Mouse (Mus musculus) midbrain, embryonic 11.5 days (tissue): ENCODE results near the gene Ppil6. TPM values are rescaled to one million over a fixed set of nuclear protein-coding genes. Genes with fewer than 3 reads are reported as not detected.

Experiments
- ATAC-seq: fragments of 200-750 bp; cut with Nextera tagmentation; 2 replicates; pipeline ENCODE4 v1.8.0; 2017; ENCODE audit warnings: moderate TSS enrichment, moderate library complexity; ENCODE audit not compliant: low FRiP score
- DNase-seq: peaks from one replicate; pipeline ENCODE4 v3.0.0; 2015; ENCODE audit warnings: low spot score; ENCODE audit errors: missing footprints
- H3K27ac ChIP-seq: fragments of 300-500 bp; sonication (generic); 2 replicates; pipeline ENCODE4 v1.5.1; 2014; ENCODE audit warnings: low read depth, low read length
- H3K27me3 ChIP-seq: fragments of 300-500 bp; sonication (generic); 2 replicates; pipeline ENCODE4 v1.6.1; 2014; ENCODE audit warnings: mild to moderate bottlenecking, low read length, moderate library complexity, mixed read lengths; ENCODE audit not compliant: control insufficient read depth, insufficient read depth
- H3K36me3 ChIP-seq: fragments of 300-500 bp; sonication (generic); 2 replicates; pipeline ENCODE4 v1.6.1; 2014; ENCODE audit warnings: mild to moderate bottlenecking, low read length, moderate library complexity, mixed read lengths; ENCODE audit not compliant: control insufficient read depth, insufficient read depth
- H3K4me1 ChIP-seq: fragments of 300-500 bp; sonication (generic); 2 replicates; pipeline ENCODE4 v1.6.1; 2014; ENCODE audit warnings: low read length; ENCODE audit not compliant: control insufficient read depth, insufficient read depth
- H3K4me2 ChIP-seq: fragments of 300-500 bp; sonication (generic); 2 replicates; pipeline ENCODE4 v1.6.1; 2014; ENCODE audit warnings: mild to moderate bottlenecking, moderate library complexity
- H3K4me3 ChIP-seq: fragments of 300-500 bp; sonication (generic); 2 replicates; pipeline ENCODE4 v1.5.1; 2014; ENCODE audit warnings: low read depth, low read length
- H3K9ac ChIP-seq: fragments of 300-500 bp; sonication (generic); 2 replicates; pipeline ENCODE4 v1.6.1; 2014; ENCODE audit warnings: low read length
- H3K9me3 ChIP-seq: fragments of 300-500 bp; sonication (generic); 2 replicates; pipeline ENCODE4 v1.6.1; 2016; ENCODE audit warnings: low read length; ENCODE audit not compliant: control insufficient read depth
- WGBS: fragments of 180-500 bp; shearing (Covaris S2); extraction: QIAGEN DNeasy Blood & Tissue Kit; methylation state at CpG from one replicate; pipeline ENCODE4 v1.1.7; 2014; 5-methylcytosine and 5-hydroxymethylcytosine counted together
- polyA plus RNA-seq: library from polyadenylated mRNA; unstranded; fragments of >200 nt; fragmentation: Nextera tagmentation; extraction: Ambion mirVana; gene quantifications from 2 replicates; pipeline ENCODE4 v1.2.1, GENCODE M21; 2014

The Ppil6 gene
- polyA plus RNA-seq, 1 experiment from 2014 or later: 0.85 TPM

DNA sequence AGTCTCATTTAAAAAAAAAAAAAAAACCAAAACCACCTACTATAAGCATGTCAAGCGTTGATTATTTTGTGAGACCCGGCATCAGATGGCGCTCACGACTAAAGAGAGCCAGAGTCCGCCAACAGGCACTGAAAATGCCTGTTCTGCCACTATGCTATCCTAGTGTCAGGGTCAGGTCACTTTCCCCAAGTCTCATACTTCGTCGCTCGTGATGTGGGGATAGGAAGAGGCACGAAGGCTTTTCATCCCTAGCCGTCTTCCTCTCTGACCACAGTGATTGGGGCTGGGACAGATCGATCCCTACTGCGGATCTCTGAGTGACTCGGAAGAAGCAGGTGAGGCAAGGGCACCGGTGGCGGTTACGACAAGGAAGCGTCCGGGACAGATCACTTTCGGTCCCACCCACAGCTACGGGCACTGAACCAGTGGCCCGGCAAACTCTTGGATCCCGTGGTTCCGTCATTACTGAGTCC is 28.3 kb downstream of the Ppil6 start:
- H3K27me3 ChIP-seq: no peaks in the 10 kb centered on the region
- no peaks in the 10 kb centered on the region for H3K9me3 ChIP-seq
- ATAC-seq (peak; percentile 69), DNase-seq (no peak)
- peak overlapping the region; percentile 94 for H3K9ac ChIP-seq
- H3K4me1 ChIP-seq: peaks cover 15% of the 10 kb centered on the region
- peak overlapping the region; percentile 90 for H3K4me3 ChIP-seq
- H3K36me3 ChIP-seq: no peaks in the 10 kb centered on the region
- peak overlapping the region; percentile 62 for H3K4me2 ChIP-seq
- under 1% methylated on average over 23 of the region's 23 CpGs for WGBS
- peak overlapping the region; percentile 93 for H3K27ac ChIP-seq

DNA sequence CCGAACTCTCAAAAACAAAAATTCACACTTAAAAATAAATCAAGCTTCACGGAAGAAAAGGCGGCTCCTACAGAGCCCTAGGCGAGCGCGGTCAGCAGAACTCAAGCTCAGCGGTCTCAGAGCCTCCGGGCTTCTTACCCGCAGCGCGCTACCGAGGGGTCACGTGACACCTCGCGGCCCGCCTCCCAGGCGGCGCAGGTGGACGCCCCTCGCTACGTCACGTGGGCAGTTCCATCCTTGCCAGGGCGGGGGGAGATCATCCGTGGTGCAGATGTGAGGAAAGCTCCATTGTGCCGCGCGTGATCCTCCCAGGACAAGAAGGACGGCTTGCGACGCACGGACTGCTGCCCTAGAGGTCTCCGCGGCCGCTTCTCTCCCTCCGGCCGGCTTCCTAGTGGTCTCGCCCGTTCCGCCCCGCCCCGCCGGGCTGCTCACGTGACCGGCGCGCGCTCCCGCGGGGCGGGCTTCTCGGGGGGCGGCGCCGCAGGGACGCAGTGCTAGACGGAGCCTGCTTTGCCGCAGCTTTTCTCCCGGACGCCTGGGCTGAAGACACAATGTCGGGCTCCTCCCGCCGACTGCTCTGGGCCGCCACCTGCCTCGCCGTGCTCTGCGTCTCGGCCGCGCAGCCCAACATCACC is 28.9 kb downstream of the Ppil6 start, which contains the start of gene Cd164:
Gene Cd164, plus strand, starts transcription at position 434 of the 638 bp plus-strand sequence.
- H3K27me3 ChIP-seq: no peaks in the 10 kb centered on the region
- H3K4me2 ChIP-seq: peak within 1 kb of the TSS; percentile 62
- no peaks in the 10 kb centered on the region for H3K36me3 ChIP-seq
- H3K4me3 ChIP-seq: peak within 1 kb of the TSS; percentile 90
- H3K9ac ChIP-seq: peak within 1 kb of the TSS; percentile 94
- H3K4me1 ChIP-seq: peaks cover 15% of the 10 kb centered on the region
- H3K9me3 ChIP-seq: no peaks in the 10 kb centered on the region
- H3K27ac ChIP-seq: peak within 1 kb of the TSS; percentile 93
- DNase-seq (peak; percentile 99), ATAC-seq (peak; percentile 94)
- WGBS: under 1% methylated on average over 67 of the region's 69 CpGs

DNA sequence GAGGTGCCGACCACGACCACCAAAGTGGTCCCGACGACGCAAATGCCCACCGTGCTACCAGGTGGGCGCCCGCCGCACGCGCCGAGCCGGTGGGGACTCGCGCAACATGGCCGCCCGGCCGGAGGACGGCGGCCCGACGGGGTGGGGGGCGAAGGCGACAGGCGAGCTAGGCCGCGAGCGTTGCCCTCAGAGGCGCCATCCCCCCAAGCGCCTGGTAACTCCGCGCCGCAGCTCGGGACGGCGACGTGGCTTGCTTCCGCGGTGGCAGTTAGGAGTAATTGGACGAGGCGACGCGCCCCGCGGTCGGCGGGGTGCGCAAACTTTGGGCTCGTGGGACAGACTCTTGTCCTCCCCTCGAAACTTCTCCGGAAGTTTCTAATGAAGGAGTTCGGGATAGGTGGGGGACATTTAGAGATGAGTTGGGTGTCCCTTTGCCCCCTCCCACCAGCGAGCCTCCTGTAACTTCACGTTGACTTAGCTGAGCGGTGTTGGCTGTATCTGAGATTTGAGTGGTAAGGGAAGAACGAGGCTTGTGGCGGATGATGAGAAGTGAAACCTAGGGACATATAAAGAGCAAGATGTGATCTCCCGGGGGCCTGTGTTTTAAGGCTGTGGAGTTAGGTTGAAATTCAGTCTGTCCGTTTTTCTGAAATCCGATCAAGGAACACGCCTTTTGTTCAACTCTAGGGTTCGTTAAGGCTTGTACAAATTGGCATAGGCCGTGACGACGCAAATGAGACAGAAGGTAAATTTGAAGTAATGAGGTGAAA is 29.6 kb downstream of the Ppil6 start:
- ATAC-seq: peak; percentile 68; the same call in 1 of the 2 replicates
- Histone ChIP-seq H3K4me1 (peaks cover 15% of the 10 kb centered on the region), H3K27ac (peak overlapping the region; percentile 93), H3K9ac (peak overlapping the region; percentile 94), H3K4me2 (peak overlapping the region; percentile 62), H3K4me3 (peak overlapping the region; percentile 90), H3K9me3 (no peaks in the 10 kb centered on the region), H3K36me3 (no peaks in the 10 kb centered on the region), H3K27me3 (no peaks in the 10 kb centered on the region)
- WGBS: under 1% methylated on average over 65 of the region's 65 CpGs
- DNase-seq: peak; percentile 94

DNA sequence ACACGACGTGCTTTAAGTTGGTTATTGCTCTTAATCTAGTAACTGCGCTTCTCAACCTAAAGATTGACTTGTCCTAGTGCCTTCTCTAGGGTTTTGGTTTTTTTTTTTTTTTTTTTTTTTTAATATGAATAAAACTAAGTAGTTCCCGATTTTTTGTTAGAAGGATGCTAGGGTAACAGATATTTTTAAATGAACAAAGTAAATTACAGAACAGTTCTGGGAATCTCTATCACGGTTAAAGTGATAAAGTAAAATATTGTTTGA is 30.1 kb downstream of the Ppil6 start:
- H3K9ac ChIP-seq: peak overlapping the region; percentile 94
- no peaks in the 10 kb centered on the region for H3K36me3 ChIP-seq
- no peak overlapping the region for H3K27ac ChIP-seq
- no peak for ATAC-seq
- WGBS: 7% methylated on average over 5 of the region's 5 CpGs
- no peak for DNase-seq
- peak overlapping the region; percentile 62 for H3K4me2 ChIP-seq
- no peaks in the 10 kb centered on the region for H3K9me3 ChIP-seq
- no peaks in the 10 kb centered on the region for H3K27me3 ChIP-seq
- H3K4me1 ChIP-seq: peaks cover 15% of the 10 kb centered on the region
- peak overlapping the region; percentile 90 for H3K4me3 ChIP-seq

DNA sequence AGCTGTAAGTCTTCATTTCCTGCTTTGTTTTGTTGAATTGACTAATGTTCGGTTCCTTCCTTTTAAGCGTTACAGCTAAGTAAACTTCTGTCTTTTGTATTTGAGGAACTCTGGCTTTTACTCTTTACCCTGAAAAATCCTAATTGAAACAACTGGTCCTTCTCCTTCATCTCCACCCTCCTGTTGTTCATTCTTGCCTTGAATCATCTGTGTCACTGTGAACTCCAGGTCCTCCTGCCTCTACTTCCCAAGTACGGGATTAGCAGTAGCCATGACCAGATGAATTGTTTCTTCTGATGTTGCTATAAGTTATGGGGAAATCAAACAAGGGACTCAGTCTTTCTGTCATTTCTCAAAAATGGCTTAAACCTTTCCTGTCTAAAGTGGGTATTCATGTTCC is 33.1 kb downstream of the Ppil6 start:
- ATAC-seq (no peak), DNase-seq (peak; percentile 56)
- no peak overlapping the region for H3K4me2 ChIP-seq
- no peaks in the 10 kb centered on the region for H3K9me3 ChIP-seq
- no peak overlapping the region for H3K27ac ChIP-seq
- H3K27me3 ChIP-seq: no peaks in the 10 kb centered on the region
- peaks cover 15% of the 10 kb centered on the region for H3K4me1 ChIP-seq
- 86% methylated on average over 3 of the region's 3 CpGs for WGBS
- no peak overlapping the region for H3K4me3 ChIP-seq
- no peaks in the 10 kb centered on the region for H3K36me3 ChIP-seq
- no peak overlapping the region for H3K9ac ChIP-seq

DNA sequence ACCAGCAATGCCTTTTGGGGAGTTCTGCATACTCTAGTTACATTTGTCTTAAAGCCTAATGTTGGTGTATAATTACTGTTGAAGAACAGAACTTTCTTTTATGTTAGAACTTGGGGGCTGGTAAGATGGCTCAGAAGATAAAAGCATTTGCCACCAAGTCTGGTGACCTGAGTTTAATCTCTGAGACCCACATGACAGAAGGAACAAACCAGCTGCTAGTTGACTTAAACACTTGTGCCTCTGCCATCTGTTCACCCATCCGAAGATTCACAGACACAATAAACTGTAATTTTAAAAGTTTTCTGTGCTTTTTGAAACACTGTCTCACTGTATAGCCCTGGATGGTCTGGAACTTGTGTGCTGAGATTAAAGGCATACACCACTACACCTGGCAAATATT is 35.5 kb downstream of the Ppil6 start:
- 84% methylated on average over 1 of the region's 1 CpGs for WGBS
- ATAC-seq: no peak
- DNase-seq: peak; percentile 75
- Histone ChIP-seq H3K36me3 (no peaks in the 10 kb centered on the region), H3K27ac (no peak overlapping the region), H3K4me3 (no peak overlapping the region), H3K4me1 (peaks cover 14% of the 10 kb centered on the region), H3K27me3 (no peaks in the 10 kb centered on the region), H3K4me2 (no peak overlapping the region), H3K9ac (no peak overlapping the region), H3K9me3 (no peaks in the 10 kb centered on the region)

DNA sequence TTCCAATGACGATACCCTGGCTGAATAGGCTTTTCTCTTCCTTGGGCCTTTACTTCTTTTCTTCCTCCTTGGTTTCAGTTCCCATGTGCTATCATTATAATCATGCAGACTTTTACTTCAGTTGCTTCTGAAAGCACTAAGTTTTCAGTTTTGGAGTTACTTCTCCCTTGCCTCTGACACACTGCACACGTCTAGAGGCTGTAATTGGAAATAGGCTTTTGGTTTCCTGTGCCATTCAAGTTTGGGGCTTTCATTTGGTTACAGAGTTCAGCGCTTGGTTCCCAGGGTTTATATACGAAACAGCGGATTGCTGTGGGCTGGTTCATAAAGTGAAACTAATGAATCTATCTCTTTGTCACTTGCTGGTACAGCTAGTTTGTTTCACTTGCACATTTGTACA is 39.7 kb downstream of the Ppil6 start:
- DNase-seq: peak; percentile 35
- Histone ChIP-seq H3K9me3 (no peaks in the 10 kb centered on the region), H3K4me1 (no peaks in the 10 kb centered on the region), H3K4me2 (no peak overlapping the region), H3K27me3 (no peaks in the 10 kb centered on the region), H3K9ac (no peak overlapping the region), H3K36me3 (peaks cover 9% of the 10 kb centered on the region; the same call in 1 of the 2 replicates), H3K27ac (no peak overlapping the region), H3K4me3 (no peak overlapping the region)
- ATAC-seq: no peak
- 93% methylated on average over 5 of the region's 5 CpGs for WGBS

DNA sequence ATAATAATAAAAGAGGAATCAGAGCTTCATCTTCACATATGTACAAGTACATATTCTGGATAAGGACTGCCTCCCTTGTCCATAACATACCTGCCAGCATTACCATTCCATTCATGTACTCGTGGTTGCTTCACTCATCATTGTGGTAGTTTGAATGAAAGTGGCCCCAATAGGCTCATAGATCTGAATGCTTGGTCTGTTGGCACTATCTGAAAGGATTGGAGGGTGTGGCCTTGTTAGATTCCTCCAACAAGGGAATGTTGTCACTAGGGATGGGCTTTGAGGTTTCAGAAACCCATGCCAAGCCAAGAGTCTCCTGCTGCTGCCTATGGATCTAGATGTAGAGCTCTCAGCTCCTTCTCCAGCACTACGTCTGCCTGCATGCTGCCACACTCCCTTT is 45.8 kb downstream of the Ppil6 start:
- Histone ChIP-seq H3K36me3 (peaks cover 9% of the 10 kb centered on the region; the same call in 1 of the 2 replicates), H3K27ac (no peak overlapping the region), H3K4me2 (no peak overlapping the region), H3K9ac (no peak overlapping the region), H3K4me3 (no peak overlapping the region), H3K4me1 (no peaks in the 10 kb centered on the region), H3K9me3 (no peaks in the 10 kb centered on the region), H3K27me3 (no peaks in the 10 kb centered on the region)
- no peak for ATAC-seq
- peak; percentile 73 for DNase-seq
- WGBS: 93% methylated on average over 2 of the region's 2 CpGs

DNA sequence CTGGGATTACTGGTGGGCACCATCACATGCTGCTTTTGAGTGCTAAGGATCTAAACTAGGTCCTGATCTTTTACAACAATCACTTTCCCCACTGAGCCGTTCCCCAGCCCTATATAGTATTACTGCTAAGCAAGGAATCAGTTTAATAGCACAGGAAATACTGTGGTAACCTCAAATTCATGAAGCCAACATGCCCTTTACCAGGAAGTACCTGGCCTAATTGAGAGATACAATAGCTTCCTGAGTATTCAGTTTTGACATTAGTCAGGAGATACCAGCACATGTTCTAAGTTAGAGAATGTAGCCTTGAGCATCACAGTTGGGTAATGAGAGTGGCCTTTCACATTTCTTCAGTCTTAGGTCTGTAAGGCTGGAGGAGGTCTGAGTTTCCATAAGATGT is 46.5 kb downstream of the Ppil6 start:
- DNase-seq (peak; percentile 35), ATAC-seq (no peak)
- Histone ChIP-seq H3K9me3 (no peaks in the 10 kb centered on the region), H3K4me2 (no peak overlapping the region), H3K36me3 (peaks cover 9% of the 10 kb centered on the region; the same call in 1 of the 2 replicates), H3K9ac (no peak overlapping the region), H3K4me1 (no peaks in the 10 kb centered on the region), H3K27ac (no peak overlapping the region), H3K4me3 (no peak overlapping the region), H3K27me3 (no peaks in the 10 kb centered on the region)
- WGBS: 88% methylated on average over 1 of the region's 1 CpGs
